Mouse (Mus musculus): ENCODE measurements around the gene Glt1d1.

Gene Glt1d1

GRCm38 (mm10) chr5:127633188-127633587 lies 1.1 kb downstream of the Glt1d1 start:
- DNase-seq (ENCODE audit: low spot score) = no peak

GRCm38 (mm10) chr5:127633666-127634065 lies 1.6 kb downstream of the Glt1d1 start:
- DNase-seq (ENCODE audit: low spot score) = no peak

GRCm38 (mm10) chr5:127637622-127638021 lies 5.6 kb downstream of the Glt1d1 start:
- no peak for DNase-seq (ENCODE audit: low spot score)

- DNase-seq (ENCODE audit: low spot score) = no peak
These were observed 6.1 kb downstream of the Glt1d1 start for GRCm38 (mm10) chr5:127638177-127638576.

- DNase-seq (ENCODE audit: low spot score) = no peak
These were observed 7.1 kb downstream of the Glt1d1 start for GRCm38 (mm10) chr5:127639067-127639605.

GRCm38 (mm10) chr5:127639635-127640034 lies 7.6 kb downstream of the Glt1d1 start:
- no peak for DNase-seq (ENCODE audit: low spot score)

- DNase-seq (ENCODE audit: low spot score) = no peak
These were observed 8.3 kb downstream of the Glt1d1 start for GRCm38 (mm10) chr5:127640359-127640758.

- no peak for DNase-seq (ENCODE audit: low spot score)
These were observed 9.3 kb downstream of the Glt1d1 start for GRCm38 (mm10) chr5:127641185-127641958.

GRCm38 (mm10) chr5:127648046-127648445 lies 16.0 kb downstream of the Glt1d1 start:
- no peak for DNase-seq (ENCODE audit: low spot score)

GRCm38 (mm10) chr5:127649077-127649476 lies 17.0 kb downstream of the Glt1d1 start:
- DNase-seq (ENCODE audit: low spot score) = no peak

GRCm38 (mm10) chr5:127658257-127658656 lies 26.2 kb downstream of the Glt1d1 start:
- DNase-seq (ENCODE audit: low spot score) = no peak

- no peak for DNase-seq (ENCODE audit: low spot score)
These were observed 27.2 kb downstream of the Glt1d1 start for GRCm38 (mm10) chr5:127659312-127659711.

- DNase-seq (ENCODE audit: low spot score) = no peak
These were observed 28.2 kb downstream of the Glt1d1 start for GRCm38 (mm10) chr5:127660267-127660666.

GRCm38 (mm10) chr5:127660979-127661378 lies 28.9 kb downstream of the Glt1d1 start:
- DNase-seq (ENCODE audit: low spot score) = no peak

GRCm38 (mm10) chr5:127673913-127674312 lies 41.9 kb downstream of the Glt1d1 start:
- DNase-seq (ENCODE audit: low spot score) = no peak

GRCm38 (mm10) chr5:127677561-127677960 lies 45.5 kb downstream of the Glt1d1 start:
- no peak for DNase-seq (ENCODE audit: low spot score)

- no peak for DNase-seq (ENCODE audit: low spot score)
These were observed 46.4 kb downstream of the Glt1d1 start for GRCm38 (mm10) chr5:127678501-127678900.

- DNase-seq (ENCODE audit: low spot score) = no peak
These were observed 56.6 kb downstream of the Glt1d1 start for GRCm38 (mm10) chr5:127688568-127689170.

- no peak for DNase-seq (ENCODE audit: low spot score)
These were observed 59.0 kb downstream of the Glt1d1 start for GRCm38 (mm10) chr5:127691085-127691484.

- no peak for DNase-seq (ENCODE audit: low spot score)
These were observed 59.5 kb downstream of the Glt1d1 start for GRCm38 (mm10) chr5:127691581-127691980.

GRCm38 (mm10) chr5:127695898-127696297 lies 63.8 kb downstream of the Glt1d1 start:
- DNase-seq (ENCODE audit: low spot score) = no peak

- DNase-seq (ENCODE audit: low spot score) = no peak
These were observed 64.5 kb downstream of the Glt1d1 start for GRCm38 (mm10) chr5:127696602-127697001.

GRCm38 (mm10) chr5:127698525-127698924 lies 66.5 kb downstream of the Glt1d1 start:
- no peak for DNase-seq (ENCODE audit: low spot score)

Measured in ovary, postnatal 14 days (tissue).